Mouse (Mus musculus) CD4-positive helper T cell, adult 2 months (primary cell): ENCODE measurements around the gene Tpmt.

Experiments
- DNase-seq: peaks from one replicate; pipeline ENCODE4 v3.0.0-alpha.2; 2012; ENCODE audit warnings: low read depth, missing footprints, low spot score

Tpmt gene

GRCm38 (mm10) chr13:47043030-47043680 is 1.4 kb downstream of the Tpmt start, which contains the start of gene Kdm1b:
Gene Kdm1b, plus strand, starts transcription at chr13:47043499.
- DNase-seq: peak; percentile 98

GRCm38 (mm10) chr13:47042024-47042633 is 2.4 kb downstream of the Tpmt start:
- no peak for DNase-seq

GRCm38 (mm10) chr13:47040061-47040460 is 4.5 kb downstream of the Tpmt start:
- DNase-seq: no peak

- DNase-seq: no peak
Observed at GRCm38 (mm10) chr13:47037946-47038345, 6.6 kb downstream of the Tpmt start.

- no peak for DNase-seq
Observed at GRCm38 (mm10) chr13:47033602-47034001, 10.9 kb downstream of the Tpmt start.

GRCm38 (mm10) chr13:47030376-47031107 is 14.0 kb downstream of the Tpmt start:
- DNase-seq: peak; percentile 30

GRCm38 (mm10) chr13:47020798-47021197 is 23.7 kb downstream of the Tpmt start:
- no peak for DNase-seq

GRCm38 (mm10) chr13:47019774-47020173 is 24.8 kb downstream of the Tpmt start:
- DNase-seq: no peak

- DNase-seq: peak; percentile 19
Observed at GRCm38 (mm10) chr13:47017259-47017658, 27.3 kb downstream of the Tpmt start.

GRCm38 (mm10) chr13:47015195-47015501 is 29.4 kb downstream of the Tpmt start:
- DNase-seq: no peak

GRCm38 (mm10) chr13:47014334-47015194 is 30.0 kb downstream of the Tpmt start, which contains the start of gene Nhlrc1:
Gene Nhlrc1, minus strand, starts transcription at chr13:47014850.
- DNase-seq: peak; percentile 84

GRCm38 (mm10) chr13:47013740-47014139 is 30.8 kb downstream of the Tpmt start:
- DNase-seq: no peak

GRCm38 (mm10) chr13:47001590-47001989 is 42.9 kb downstream of the Tpmt start:
- DNase-seq: no peak

GRCm38 (mm10) chr13:46999498-46999897 is 45.0 kb downstream of the Tpmt start:
- DNase-seq: no peak

GRCm38 (mm10) chr13:46997355-46997754 is 47.2 kb downstream of the Tpmt start:
- DNase-seq: no peak

GRCm38 (mm10) chr13:46993274-46993551 is 51.3 kb downstream of the Tpmt start:
- no peak for DNase-seq

- no peak for DNase-seq
Observed at GRCm38 (mm10) chr13:46992516-46993273, 51.8 kb downstream of the Tpmt start.

GRCm38 (mm10) chr13:46990376-46991011 is 54.0 kb downstream of the Tpmt start:
- DNase-seq: no peak

- no peak for DNase-seq
Observed at GRCm38 (mm10) chr13:46987941-46988340, 56.6 kb downstream of the Tpmt start.

- DNase-seq: no peak
Observed at GRCm38 (mm10) chr13:46986208-46986607, 58.3 kb downstream of the Tpmt start.

GRCm38 (mm10) chr13:46983878-46984277 is 60.7 kb downstream of the Tpmt start:
- DNase-seq: peak; percentile 16
